Mouse (Mus musculus): ENCODE measurements around the gene Col4a5. TPM values are rescaled to one million over a fixed set of nuclear protein-coding genes. Genes with fewer than 3 reads are reported as not detected.

Gene Col4a5
- total and polyA plus RNA-seq, 3 experiments: 14.0 to 24.7 (median 20.7) TPM

DNA sequence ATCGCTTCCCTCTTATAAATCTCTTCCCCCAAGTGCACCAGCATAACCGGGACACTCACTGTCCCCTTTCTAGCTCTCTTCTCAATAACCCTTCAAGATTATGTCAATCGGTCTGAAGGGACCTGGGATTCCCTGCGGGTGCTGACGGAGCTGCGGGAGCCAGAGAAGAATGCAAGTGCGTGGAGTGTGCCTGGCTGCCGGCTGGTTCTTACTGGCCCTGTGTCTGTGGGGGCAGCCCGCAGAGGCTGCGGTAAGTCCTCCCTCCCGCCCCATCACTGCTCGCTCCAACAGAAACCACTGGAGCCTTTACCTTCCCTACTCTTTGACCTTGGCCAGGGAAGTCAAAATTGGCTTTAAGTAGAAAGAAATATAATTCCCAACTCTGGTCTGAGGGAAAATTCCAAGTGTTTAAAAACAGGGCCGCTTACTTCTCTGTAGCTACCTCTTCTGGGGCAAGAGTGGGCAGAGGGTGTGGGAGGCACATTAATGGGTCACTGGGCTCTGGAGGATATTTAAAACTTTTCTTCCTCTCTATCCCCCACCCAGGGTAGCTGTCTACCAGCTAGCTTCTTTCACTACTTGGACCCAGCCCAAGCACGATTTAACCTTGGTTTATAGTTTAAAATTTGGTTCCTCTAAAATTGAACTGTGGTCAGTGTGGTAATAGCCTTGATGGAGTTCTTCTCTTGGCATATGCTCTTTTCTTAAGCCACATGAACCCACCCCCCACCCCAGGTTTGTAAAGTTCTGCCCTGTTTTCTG, 562 bp downstream of the Col4a5 start:
- no peaks in the 10 kb centered on the region for H3K4me1 ChIP-seq (ENCODE audit: control insufficient read depth, insufficient read depth, low read length)
- H3K36me3 ChIP-seq (ENCODE audit: control insufficient read depth, insufficient read depth, low read length): no peaks in the 10 kb centered on the region
- intact Hi-C loops (cut with DNase I): loop anchor here (5.0 kb wide), 1 partner anchor 57 kb away; no protein-coding TSS in a partner anchor
- 22% methylated on average over 14 of the region's 14 CpGs for WGBS
- H3K27ac ChIP-seq: peak overlapping the region; percentile 76
- peak overlapping the region; percentile 83 for H3K9ac ChIP-seq (ENCODE audit: low read depth, low read length)
- peak; percentile 8 to 28 for DNase-seq
- no peak for TF ChIP-seq EP300 (IDR thresholded peaks at IDR 0.05; ENCODE audit: insufficient read depth, low read depth, low read length)
- no peak for TF ChIP-seq POLR2A (IDR thresholded peaks at IDR 0.05; ENCODE audit: insufficient read depth, low read depth, low read length)
- no peak for TF ChIP-seq CTCF (IDR thresholded peaks at IDR 0.05)
- no peaks in the 10 kb centered on the region for H3K79me2 ChIP-seq (replicated peaks; ENCODE audit: control insufficient read depth, insufficient read depth, low read length)
- no peaks in the 10 kb centered on the region for H3K27me3 ChIP-seq (ENCODE audit: control insufficient read depth, insufficient read depth, low read length)
- peak overlapping the region; percentile 52 for H3K4me3 ChIP-seq

DNA sequence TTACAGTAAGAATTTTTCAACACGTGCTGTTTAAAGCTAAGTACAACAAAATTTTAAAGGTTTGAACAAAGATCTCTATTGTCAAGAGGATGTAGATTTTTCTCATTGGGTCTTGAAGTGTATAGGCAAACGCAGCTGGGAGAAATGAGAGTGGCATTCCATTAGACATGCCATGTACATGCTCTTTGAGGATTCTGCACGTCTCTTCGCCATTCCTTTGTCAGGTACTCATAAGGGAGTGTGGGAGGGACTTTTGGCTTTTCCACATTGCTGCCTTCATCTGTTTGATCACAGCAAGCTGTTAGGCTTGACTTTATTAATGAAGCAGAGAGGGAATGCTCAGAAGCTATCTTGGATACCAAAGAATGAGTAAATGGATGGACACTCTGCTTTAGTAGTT, 19.4 kb downstream of the Col4a5 start:
- no peaks in the 10 kb centered on the region for H3K4me1 ChIP-seq (ENCODE audit: control insufficient read depth, insufficient read depth, low read length)
- H3K27ac ChIP-seq: no peak overlapping the region
- DNase-seq: no peak
- no peaks in the 10 kb centered on the region for H3K27me3 ChIP-seq (ENCODE audit: control insufficient read depth, insufficient read depth, low read length)
- no peaks in the 10 kb centered on the region for H3K36me3 ChIP-seq (ENCODE audit: control insufficient read depth, insufficient read depth, low read length)
- H3K4me3 ChIP-seq: no peak overlapping the region
- no peak for TF ChIP-seq EP300 (IDR thresholded peaks at IDR 0.05; ENCODE audit: insufficient read depth, low read depth, low read length)
- TF ChIP-seq CTCF (IDR thresholded peaks at IDR 0.05): no peak
- TF ChIP-seq POLR2A (IDR thresholded peaks at IDR 0.05; ENCODE audit: insufficient read depth, low read depth, low read length): no peak
- 75% methylated on average over 4 of the region's 4 CpGs for WGBS
- H3K9ac ChIP-seq (ENCODE audit: low read depth, low read length): no peak overlapping the region
- H3K79me2 ChIP-seq (replicated peaks; ENCODE audit: control insufficient read depth, insufficient read depth, low read length): no peaks in the 10 kb centered on the region
- intact Hi-C loops (cut with DNase I): no loop called here

- intact Hi-C loops (cut with DNase I): no loop called here
- WGBS: 86% methylated on average over 1 of the region's 1 CpGs
- DNase-seq: no peak
- H3K36me3 ChIP-seq (ENCODE audit: control insufficient read depth, insufficient read depth, low read length): no peaks in the 10 kb centered on the region
- no peaks in the 10 kb centered on the region for H3K79me2 ChIP-seq (replicated peaks; ENCODE audit: control insufficient read depth, insufficient read depth, low read length)
- TF ChIP-seq EP300 (IDR thresholded peaks at IDR 0.05; ENCODE audit: insufficient read depth, low read depth, low read length) (no peak), CTCF (IDR thresholded peaks at IDR 0.05) (no peak), POLR2A (IDR thresholded peaks at IDR 0.05; ENCODE audit: insufficient read depth, low read depth, low read length) (no peak)
- H3K4me1 ChIP-seq (ENCODE audit: control insufficient read depth, insufficient read depth, low read length): no peaks in the 10 kb centered on the region
- no peak overlapping the region for H3K4me3 ChIP-seq
- no peaks in the 10 kb centered on the region for H3K27me3 ChIP-seq (ENCODE audit: control insufficient read depth, insufficient read depth, low read length)
- H3K9ac ChIP-seq (ENCODE audit: low read depth, low read length): no peak overlapping the region
- no peak overlapping the region for H3K27ac ChIP-seq
These were observed 27.9 kb downstream of the Col4a5 start for GRCm38 (mm10) chrX:141503125-141503524.

- TF ChIP-seq POLR2A (IDR thresholded peaks at IDR 0.05; ENCODE audit: insufficient read depth, low read depth, low read length): no peak
- no peak for TF ChIP-seq EP300 (IDR thresholded peaks at IDR 0.05; ENCODE audit: insufficient read depth, low read depth, low read length)
- TF ChIP-seq CTCF (IDR thresholded peaks at IDR 0.05): no peak
- Histone ChIP-seq H3K27ac (peak overlapping the region; percentile 47), H3K36me3 (ENCODE audit: control insufficient read depth, insufficient read depth, low read length) (no peaks in the 10 kb centered on the region), H3K4me3 (no peak overlapping the region), H3K79me2 (replicated peaks; ENCODE audit: control insufficient read depth, insufficient read depth, low read length) (no peaks in the 10 kb centered on the region), H3K27me3 (ENCODE audit: control insufficient read depth, insufficient read depth, low read length) (no peaks in the 10 kb centered on the region), H3K9ac (ENCODE audit: low read depth, low read length) (no peak overlapping the region), H3K4me1 (ENCODE audit: control insufficient read depth, insufficient read depth, low read length) (no peaks in the 10 kb centered on the region)
- DNase-seq: no peak
- intact Hi-C loops (cut with DNase I): loop anchor here (5.0 kb wide), 1 partner anchor 56 kb away; the partner anchor contains the start of gene Col4a5
These were observed 58.3 kb downstream of the Col4a5 start for GRCm38 (mm10) chrX:141533447-141533846.

- Histone ChIP-seq H3K4me3 (no peak overlapping the region), H3K4me1 (ENCODE audit: control insufficient read depth, insufficient read depth, low read length) (no peaks in the 10 kb centered on the region), H3K27ac (no peak overlapping the region), H3K27me3 (ENCODE audit: control insufficient read depth, insufficient read depth, low read length) (no peaks in the 10 kb centered on the region), H3K36me3 (ENCODE audit: control insufficient read depth, insufficient read depth, low read length) (no peaks in the 10 kb centered on the region), H3K9ac (ENCODE audit: low read depth, low read length) (no peak overlapping the region), H3K79me2 (replicated peaks; ENCODE audit: control insufficient read depth, insufficient read depth, low read length) (no peaks in the 10 kb centered on the region)
- TF ChIP-seq EP300 (IDR thresholded peaks at IDR 0.05; ENCODE audit: insufficient read depth, low read depth, low read length): no peak
- no peak for TF ChIP-seq CTCF (IDR thresholded peaks at IDR 0.05)
- TF ChIP-seq POLR2A (IDR thresholded peaks at IDR 0.05; ENCODE audit: insufficient read depth, low read depth, low read length): no peak
- 87% methylated on average over 2 of the region's 2 CpGs for WGBS
- intact Hi-C loops (cut with DNase I): no loop called here
- DNase-seq: no peak
These were observed 72.3 kb downstream of the Col4a5 start for GRCm38 (mm10) chrX:141547471-141547870.

DNA sequence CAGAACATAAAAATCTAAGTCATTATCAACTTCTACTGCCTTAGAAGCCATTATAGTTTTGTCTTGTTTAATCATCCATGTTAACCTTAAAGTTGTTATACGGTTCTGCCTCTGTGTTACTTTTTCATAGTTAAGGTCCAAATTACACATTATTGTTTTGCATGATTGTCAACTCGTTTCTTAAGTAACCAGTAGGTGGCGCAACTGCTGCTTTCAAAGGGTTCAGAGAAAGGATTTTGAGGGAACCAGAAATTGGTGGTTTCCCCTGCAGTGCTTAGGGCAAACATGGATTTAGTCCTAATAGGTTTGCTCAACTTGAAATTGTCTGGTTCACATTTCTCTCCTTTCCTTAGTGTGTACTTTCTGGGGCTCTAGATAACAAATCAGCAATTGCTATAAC, 115.1 kb downstream of the Col4a5 start:
- Histone ChIP-seq H3K27ac (no peak overlapping the region), H3K4me3 (no peak overlapping the region), H3K79me2 (replicated peaks; ENCODE audit: control insufficient read depth, insufficient read depth, low read length) (no peaks in the 10 kb centered on the region), H3K27me3 (ENCODE audit: control insufficient read depth, insufficient read depth, low read length) (no peaks in the 10 kb centered on the region), H3K4me1 (ENCODE audit: control insufficient read depth, insufficient read depth, low read length) (no peaks in the 10 kb centered on the region), H3K9ac (ENCODE audit: low read depth, low read length) (no peak overlapping the region), H3K36me3 (ENCODE audit: control insufficient read depth, insufficient read depth, low read length) (no peaks in the 10 kb centered on the region)
- WGBS: 33% methylated on average over 3 of the region's 3 CpGs
- no peak for DNase-seq
- TF ChIP-seq CTCF (IDR thresholded peaks at IDR 0.05) (peak; percentile 60), EP300 (IDR thresholded peaks at IDR 0.05; ENCODE audit: insufficient read depth, low read depth, low read length) (no peak), POLR2A (IDR thresholded peaks at IDR 0.05; ENCODE audit: insufficient read depth, low read depth, low read length) (no peak)
- intact Hi-C loops (cut with DNase I): loop anchor here (10.0 kb wide), 1 partner anchor 505 kb away; no protein-coding TSS in a partner anchor
